Mouse (Mus musculus) ES-E14 (cell line): ENCODE data around the gene Pdcd2l.

ENCODE experiments used
- CHD2 ChIP-seq: IDR thresholded peaks from 2 replicates; pipeline ENCODE4 v1.6.1; 2014; ENCODE audit warnings: mild to moderate bottlenecking, low read depth, low read length, inconsistent platforms
- HCFC1 ChIP-seq: IDR thresholded peaks from 2 replicates; pipeline ENCODE4 v1.6.1; 2012; ENCODE audit warnings: low read length, inconsistent platforms, borderline replicate concordance; ENCODE audit not compliant: insufficient read depth
- MAFK ChIP-seq: IDR thresholded peaks from 2 replicates; pipeline ENCODE4 v1.6.1; 2014; ENCODE audit warnings: mild to moderate bottlenecking, low read depth, low read length, inconsistent platforms; ENCODE audit not compliant: insufficient read depth
- ZC3H11A ChIP-seq: IDR thresholded peaks from 2 replicates; pipeline ENCODE4 v1.6.1; 2012; ENCODE audit warnings: low read depth, mild to moderate bottlenecking, inconsistent platforms, low read length, borderline replicate concordance
- ZNF384 ChIP-seq: IDR thresholded peaks from 2 replicates; pipeline ENCODE4 v1.6.1; 2012; ENCODE audit warnings: low read depth, low read length, inconsistent platforms

- TF ChIP-seq MAFK (no peak), ZNF384 (0 out of 2 replicates have a peak, but pooled peaks have one; percentile 15), ZC3H11A (no peak), HCFC1 (no peak), CHD2 (no peak)
These were observed 30.5 kb downstream of the Pdcd2l start for GRCm38 (mm10) chr7:34165999-34166398.
